Mouse (Mus musculus) liver, embryonic 13.5 days (tissue): ENCODE measurements around the gene Rps11. TPM values are rescaled to one million over a fixed set of nuclear protein-coding genes. Genes with fewer than 3 reads are reported as not detected.

Experiments
- ATAC-seq: fragments of 200-750 bp; cut with Nextera tagmentation; 2 replicates; pipeline ENCODE4 v1.8.0; 2017; ENCODE audit warnings: low read depth, mild to moderate bottlenecking, moderate number of reproducible peaks, moderate library complexity
- DNase-seq: peaks from one replicate; pipeline ENCODE4 v3.0.0; 2022
- H3K27ac ChIP-seq: fragments of 300-500 bp; sonication (generic); 2 replicates; pipeline ENCODE4 v1.5.1; 2015; ENCODE audit warnings: moderate library complexity, mild to moderate bottlenecking, inconsistent platforms
- H3K27me3 ChIP-seq: fragments of 300-500 bp; sonication (generic); 2 replicates; pipeline ENCODE4 v1.6.1; 2015; ENCODE audit warnings: mild to moderate bottlenecking, inconsistent platforms
- H3K36me3 ChIP-seq: fragments of 300-500 bp; sonication (generic); 2 replicates; pipeline ENCODE4 v1.6.1; 2015; ENCODE audit warnings: mild to moderate bottlenecking, inconsistent platforms
- H3K4me1 ChIP-seq: fragments of 300-500 bp; sonication (generic); replicated peaks from 2 replicates; pipeline ENCODE4 v1.6.1; 2015; ENCODE audit warnings: inconsistent platforms
- H3K4me2 ChIP-seq: fragments of 300-500 bp; sonication (generic); 2 replicates; pipeline ENCODE4 v1.6.1; 2015; ENCODE audit warnings: inconsistent platforms, mild to moderate bottlenecking, moderate library complexity
- H3K4me3 ChIP-seq: fragments of 300-500 bp; sonication (generic); replicated peaks from 2 replicates; pipeline ENCODE4 v1.5.1; 2015; ENCODE audit warnings: mild to moderate bottlenecking, inconsistent platforms
- H3K9ac ChIP-seq: fragments of 300-500 bp; sonication (generic); 2 replicates; pipeline ENCODE4 v1.6.1; 2015; ENCODE audit warnings: mild to moderate bottlenecking, inconsistent platforms
- H3K9me3 ChIP-seq: fragments of 300-500 bp; sonication (generic); replicated peaks from 2 replicates; pipeline ENCODE4 v1.6.1; 2016; ENCODE audit warnings: inconsistent platforms
- WGBS: fragments of 180-500 bp; shearing (Covaris S2); methylation state at CpG from one replicate; pipeline ENCODE4 v1.1.7; 2015; ENCODE audit not compliant: insufficient replicate concordance; 5-methylcytosine and 5-hydroxymethylcytosine counted together
- polyA plus RNA-seq: library from polyadenylated mRNA; unstranded; fragments of >200 nt; fragmentation: Nextera tagmentation; extraction: Ambion mirVana; gene quantifications from 2 replicates; pipeline ENCODE4 v1.2.1, GENCODE M21; 2015

The Rps11 gene
- polyA plus RNA-seq, 1 experiment from 2014 or later: 1,372 TPM

DNA sequence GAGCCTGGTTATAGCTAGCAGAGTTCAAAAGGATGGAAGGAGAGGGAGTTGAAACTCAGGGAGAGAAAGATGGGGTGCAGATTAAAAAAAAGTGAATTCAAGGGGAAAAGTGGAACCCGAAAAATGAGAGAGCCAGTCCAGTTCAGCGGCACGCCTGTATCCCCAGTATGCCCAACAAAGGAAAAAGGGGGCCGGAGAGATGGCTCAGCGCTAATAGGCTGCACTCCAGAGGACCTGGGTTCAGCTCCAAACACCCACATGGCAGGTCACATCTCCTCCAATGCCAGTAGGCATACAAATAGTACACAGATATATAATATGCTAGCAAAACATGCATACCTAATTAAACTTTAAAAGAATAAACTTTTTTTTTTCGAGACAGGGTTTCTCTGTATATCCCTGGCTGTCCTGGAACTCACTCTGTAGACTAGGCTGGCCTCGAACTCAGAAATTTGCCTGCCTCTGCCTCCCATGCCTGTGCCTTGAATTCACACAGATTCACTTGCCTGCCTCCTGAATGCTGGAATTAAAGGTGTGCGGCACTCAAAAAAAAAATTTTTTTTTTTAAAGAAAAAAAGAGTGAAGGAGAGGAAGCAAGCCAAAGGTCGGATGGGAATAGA, 38.9 kb upstream of the Rps11 start:
- no peaks in the 10 kb centered on the region for H3K9me3 ChIP-seq
- no peak overlapping the region for H3K27ac ChIP-seq
- peaks cover 19% of the 10 kb centered on the region; the same call in 1 of the 2 replicates for H3K36me3 ChIP-seq
- no peak for DNase-seq
- no peak overlapping the region for H3K4me3 ChIP-seq
- H3K4me1 ChIP-seq: peaks cover 20% of the 10 kb centered on the region
- 58% methylated on average over 9 of the region's 9 CpGs for WGBS
- H3K27me3 ChIP-seq: peaks cover 59% of the 10 kb centered on the region
- no peak overlapping the region for H3K4me2 ChIP-seq
- ATAC-seq: no peak
- H3K9ac ChIP-seq: no peak overlapping the region

DNA sequence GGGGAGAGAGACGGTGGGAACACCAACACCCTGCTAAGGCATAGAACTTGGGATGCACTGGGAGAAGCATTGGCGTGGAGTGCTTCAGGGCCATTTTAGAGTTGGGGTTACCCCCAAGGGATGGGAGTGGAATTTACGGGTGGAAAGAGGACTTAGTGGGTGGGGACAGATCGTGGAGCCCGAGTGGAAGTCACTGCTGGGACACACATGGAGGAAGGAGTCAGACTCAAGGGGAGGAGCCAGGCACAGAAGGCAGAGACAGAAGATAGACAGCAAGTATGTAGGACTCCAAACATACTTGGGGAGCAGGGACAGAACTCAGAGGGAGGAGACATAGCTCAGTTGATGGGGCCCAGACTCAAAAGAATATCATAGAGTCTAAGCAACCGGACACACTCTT, 38.3 kb upstream of the Rps11 start:
- ATAC-seq (peak; percentile 18; the same call in 1 of the 2 replicates), DNase-seq (no peak)
- Histone ChIP-seq H3K27me3 (peaks cover 53% of the 10 kb centered on the region), H3K36me3 (peaks cover 19% of the 10 kb centered on the region; the same call in 1 of the 2 replicates), H3K9me3 (no peaks in the 10 kb centered on the region), H3K4me2 (peak overlapping the region; percentile 74), H3K4me3 (peak overlapping the region; percentile 42), H3K9ac (peak overlapping the region; percentile 37; the same call in 1 of the 2 replicates), H3K27ac (no peak overlapping the region), H3K4me1 (peaks cover 20% of the 10 kb centered on the region)
- 21% methylated on average over 6 of the region's 6 CpGs for WGBS

DNA sequence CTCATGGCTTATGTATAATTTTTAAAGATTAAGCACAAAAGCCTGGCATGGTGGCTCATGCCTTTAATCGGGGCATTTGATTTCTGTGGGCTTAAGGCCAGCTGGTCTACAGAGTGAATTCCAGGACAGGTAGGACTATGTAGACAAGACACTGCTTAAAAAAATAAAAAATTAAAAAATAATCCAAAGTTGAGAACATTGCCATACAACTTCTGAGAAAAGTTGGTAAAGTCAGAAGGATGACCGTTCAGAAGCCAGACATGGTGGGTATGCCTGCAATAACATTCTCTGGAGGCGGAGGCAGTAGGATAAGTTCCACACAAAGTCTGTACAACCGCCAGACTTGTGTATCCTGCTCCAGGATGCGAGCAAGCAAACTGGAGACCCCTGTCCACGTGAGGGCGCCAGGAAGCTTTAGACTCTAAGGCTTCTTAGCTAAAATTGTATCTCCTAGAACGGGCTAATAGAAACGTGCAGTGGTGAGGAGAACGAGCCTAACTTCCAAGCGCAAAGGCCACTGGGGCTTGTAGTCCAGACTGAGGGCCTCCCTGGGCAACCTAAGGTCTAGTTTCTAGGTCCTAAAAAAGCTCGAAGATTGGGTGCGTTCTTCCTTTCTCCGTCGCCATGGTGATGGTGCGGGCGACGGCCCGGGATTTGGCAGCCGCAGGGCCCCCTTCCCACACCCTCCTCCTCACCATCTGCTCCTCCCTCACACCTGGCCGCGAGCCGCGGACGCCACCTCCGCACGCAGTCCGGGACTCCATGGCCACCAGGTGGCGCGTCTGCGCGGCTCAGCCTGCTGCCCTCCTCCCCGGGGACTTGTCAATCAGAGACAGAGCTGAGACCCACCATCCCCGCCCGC, 37.6 kb upstream of the Rps11 start:
- peaks cover 22% of the 10 kb centered on the region for H3K36me3 ChIP-seq
- H3K9me3 ChIP-seq: no peaks in the 10 kb centered on the region
- H3K27me3 ChIP-seq: peaks cover 46% of the 10 kb centered on the region
- DNase-seq (peak; percentile 72), ATAC-seq (peak; percentile 73)
- H3K4me1 ChIP-seq: peaks cover 20% of the 10 kb centered on the region
- H3K4me2 ChIP-seq: peak overlapping the region; percentile 74
- H3K27ac ChIP-seq: no peak overlapping the region
- 4% methylated on average over 35 of the region's 35 CpGs for WGBS
- H3K9ac ChIP-seq: peak overlapping the region; percentile 37; the same call in 1 of the 2 replicates
- H3K4me3 ChIP-seq: peak overlapping the region; percentile 42

DNA sequence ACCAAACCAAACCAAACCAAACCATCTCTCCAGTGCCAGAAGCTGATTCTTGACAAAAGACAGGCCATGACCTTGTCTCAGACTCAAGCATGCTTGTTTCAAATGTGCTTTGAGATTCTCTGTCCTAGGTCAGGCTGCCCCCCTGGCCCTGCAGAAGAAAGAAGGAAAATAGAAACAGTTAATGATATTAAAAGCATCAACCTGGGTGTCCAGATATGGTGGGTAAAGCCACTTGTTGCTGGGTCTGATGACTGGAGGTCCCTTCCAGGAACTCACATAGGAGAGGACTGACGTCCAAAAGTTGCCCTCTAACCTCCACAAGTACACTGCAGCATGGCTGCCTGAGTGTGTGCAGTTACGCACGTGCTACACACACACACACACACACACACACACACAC, 36.6 kb upstream of the Rps11 start:
- Histone ChIP-seq H3K4me1 (peaks cover 20% of the 10 kb centered on the region), H3K4me3 (no peak overlapping the region), H3K9me3 (no peaks in the 10 kb centered on the region), H3K4me2 (no peak overlapping the region), H3K9ac (no peak overlapping the region), H3K27ac (no peak overlapping the region), H3K27me3 (peaks cover 36% of the 10 kb centered on the region), H3K36me3 (peaks cover 25% of the 10 kb centered on the region)
- no peak for ATAC-seq
- DNase-seq: no peak
- WGBS: 71% methylated on average over 3 of the region's 3 CpGs

- Histone ChIP-seq H3K4me1 (peaks cover 24% of the 10 kb centered on the region), H3K27ac (no peak overlapping the region), H3K27me3 (peaks cover 31% of the 10 kb centered on the region), H3K9ac (no peak overlapping the region), H3K9me3 (no peaks in the 10 kb centered on the region), H3K36me3 (peaks cover 25% of the 10 kb centered on the region), H3K4me2 (no peak overlapping the region), H3K4me3 (no peak overlapping the region)
- DNase-seq: no peak
- no peak for ATAC-seq
- WGBS: 85% methylated on average over 6 of the region's 6 CpGs
Measured at GRCm38 (mm10) chr7:45160316-45160800, 36.1 kb upstream of the Rps11 start.

DNA sequence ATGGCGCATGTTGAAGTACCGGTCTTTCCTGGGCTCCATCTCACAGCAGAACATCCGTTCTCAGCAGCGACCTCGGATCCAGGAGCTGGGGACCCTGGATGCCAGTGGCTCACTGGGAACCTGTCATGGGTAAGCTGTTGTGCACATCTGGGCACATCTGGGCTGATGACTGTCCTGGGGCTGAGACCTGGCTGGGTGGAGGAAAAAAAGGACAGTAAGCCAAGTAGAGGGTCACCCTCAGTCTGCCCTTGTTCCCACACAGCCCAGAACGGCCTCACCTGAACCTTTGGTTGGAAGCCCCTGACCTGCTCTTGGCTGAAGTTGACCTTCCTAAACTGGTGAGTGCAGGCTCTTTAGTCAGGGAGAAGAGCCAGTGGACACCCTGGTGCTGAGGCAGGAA, 34.8 kb upstream of the Rps11 start:
- H3K4me1 ChIP-seq: peaks cover 29% of the 10 kb centered on the region
- no peak for ATAC-seq
- no peak overlapping the region for H3K9ac ChIP-seq
- H3K9me3 ChIP-seq: no peaks in the 10 kb centered on the region
- H3K4me3 ChIP-seq: no peak overlapping the region
- no peak overlapping the region for H3K4me2 ChIP-seq
- peaks cover 25% of the 10 kb centered on the region for H3K36me3 ChIP-seq
- no peak for DNase-seq
- peaks cover 18% of the 10 kb centered on the region for H3K27me3 ChIP-seq
- H3K27ac ChIP-seq: no peak overlapping the region
- WGBS: 82% methylated on average over 6 of the region's 6 CpGs

GRCm38 (mm10) chr7:45157459-45157858, 33.2 kb upstream of the Rps11 start:
- Histone ChIP-seq H3K27me3 (peaks cover 2% of the 10 kb centered on the region), H3K9ac (no peak overlapping the region), H3K4me1 (peaks cover 28% of the 10 kb centered on the region), H3K4me3 (no peak overlapping the region), H3K36me3 (peaks cover 25% of the 10 kb centered on the region), H3K4me2 (no peak overlapping the region), H3K27ac (no peak overlapping the region), H3K9me3 (no peaks in the 10 kb centered on the region)
- 84% methylated on average over 14 of the region's 14 CpGs for WGBS
- DNase-seq (no peak), ATAC-seq (no peak)

- Histone ChIP-seq H3K27me3 (no peaks in the 10 kb centered on the region), H3K9me3 (no peaks in the 10 kb centered on the region), H3K27ac (no peak overlapping the region), H3K9ac (no peak overlapping the region), H3K36me3 (peaks cover 25% of the 10 kb centered on the region), H3K4me1 (peaks cover 22% of the 10 kb centered on the region), H3K4me2 (no peak overlapping the region), H3K4me3 (no peak overlapping the region)
- DNase-seq (no peak), ATAC-seq (no peak)
- WGBS: 83% methylated on average over 15 of the region's 15 CpGs
Measured at GRCm38 (mm10) chr7:45156206-45156605, 32.0 kb upstream of the Rps11 start.

DNA sequence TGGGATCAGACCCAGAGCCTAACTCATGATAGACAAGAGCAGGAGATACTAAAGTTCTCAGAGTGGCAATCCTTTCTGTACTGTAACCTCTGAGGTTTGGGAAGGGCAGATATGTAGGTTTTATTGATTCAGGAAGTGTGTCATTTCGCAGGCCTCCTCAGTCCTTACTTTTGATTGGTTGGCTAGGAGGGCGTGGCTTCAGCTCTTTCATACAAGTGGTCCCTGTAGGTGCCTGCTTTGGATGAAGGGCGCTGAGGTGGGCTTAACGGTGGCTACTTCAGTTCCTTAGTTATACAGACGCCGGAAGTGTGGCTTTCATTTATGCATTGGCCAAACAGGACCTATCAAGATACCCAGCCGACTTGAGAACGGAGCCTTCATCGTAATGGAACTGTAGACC, 31.4 kb upstream of the Rps11 start:
- DNase-seq (no peak), ATAC-seq (no peak)
- Histone ChIP-seq H3K4me1 (peaks cover 28% of the 10 kb centered on the region), H3K9me3 (no peaks in the 10 kb centered on the region), H3K9ac (no peak overlapping the region; the same call in 1 of the 2 replicates), H3K4me2 (no peak overlapping the region), H3K27ac (peak overlapping the region; percentile 84; the same call in 1 of the 2 replicates), H3K27me3 (no peaks in the 10 kb centered on the region), H3K36me3 (peaks cover 22% of the 10 kb centered on the region), H3K4me3 (no peak overlapping the region)
- 74% methylated on average over 9 of the region's 9 CpGs for WGBS

GRCm38 (mm10) chr7:45154993-45155514, 30.8 kb upstream of the Rps11 start:
- H3K4me3 ChIP-seq: peak overlapping the region; percentile 70
- peak overlapping the region; percentile 84 for H3K27ac ChIP-seq
- H3K9me3 ChIP-seq: no peaks in the 10 kb centered on the region
- peak overlapping the region; percentile 82; the same call in 1 of the 2 replicates for H3K9ac ChIP-seq
- ATAC-seq (peak; percentile 6), DNase-seq (peak; percentile 67)
- WGBS: 63% methylated on average over 12 of the region's 12 CpGs
- peaks cover 33% of the 10 kb centered on the region for H3K4me1 ChIP-seq
- H3K4me2 ChIP-seq: peak overlapping the region; percentile 85
- H3K27me3 ChIP-seq: no peaks in the 10 kb centered on the region
- H3K36me3 ChIP-seq: peaks cover 17% of the 10 kb centered on the region
